Mouse (Mus musculus) central nervous system, embryonic 14 days (tissue): Measurements from ENCODE around the gene Nyx. TPM values are rescaled to one million over a fixed set of nuclear protein-coding genes. Genes with fewer than 3 reads are reported as not detected.

Experiments
- polyA plus RNA-seq: library from polyadenylated mRNA; depleted of rRNA; stranded (reverse); fragments of >200 nt; gene quantifications from 2 replicates; pipeline ENCODE4 v1.2.3, GENCODE M21; 2012; rRNA removed

Gene Nyx
- polyA plus RNA-seq, result 0.27 and 0.33 TPM in 2 replicates

GRCm38 (mm10) chrX:13465810-13466209, at the start of gene Nyx:
Nyx (plus strand) TSS chrX:13466110.

Other genes starting within 250 kb of the Nyx start
- gene Ddx3x, start 185.1 kb upstream of the Nyx start, polyA plus RNA-seq, result 119 and 124 TPM in 2 replicates
- gene Gpr34, start 166.0 kb downstream of the Nyx start, polyA plus RNA-seq, result 0.65 and 1.0 TPM in 2 replicates
- gene Gpr82, start 195.3 kb downstream of the Nyx start, polyA plus RNA-seq, result 0.03 TPM in 1 of 2 replicates, not detected in the other